Mouse (Mus musculus): ENCODE results near the gene Adora1.
A peak's percentile ranks its signal among the peaks of the same experiment; 100 is the strongest.

Adora1 gene

GRCm38 (mm10) chr1:134215059-134215458, 20.2 kb downstream of the Adora1 start:
- DNase-seq, result peak; percentile 27

GRCm38 (mm10) chr1:134213405-134213804, 21.8 kb downstream of the Adora1 start:
- DNase-seq, result peak; percentile 36

GRCm38 (mm10) chr1:134212351-134212750, 22.9 kb downstream of the Adora1 start:
- DNase-seq, result no peak

GRCm38 (mm10) chr1:134211631-134212030, 23.6 kb downstream of the Adora1 start:
- no peak for DNase-seq

GRCm38 (mm10) chr1:134211043-134211442, 24.2 kb downstream of the Adora1 start:
- DNase-seq, result no peak

GRCm38 (mm10) chr1:134210179-134210755, 25.0 kb downstream of the Adora1 start:
- no peak for DNase-seq

- no peak for DNase-seq
These were observed 29.1 kb downstream of the Adora1 start for GRCm38 (mm10) chr1:134206085-134206484.

- DNase-seq, result no peak
These were observed 29.8 kb downstream of the Adora1 start for GRCm38 (mm10) chr1:134205296-134206018.

GRCm38 (mm10) chr1:134204230-134204629, 31.0 kb downstream of the Adora1 start:
- DNase-seq, result no peak

- peak; percentile 78 for DNase-seq
These were observed 33.3 kb downstream of the Adora1 start for GRCm38 (mm10) chr1:134201751-134202420.

- DNase-seq, result no peak
These were observed 34.1 kb downstream of the Adora1 start for GRCm38 (mm10) chr1:134200998-134201686.

GRCm38 (mm10) chr1:134200481-134200880, 34.8 kb downstream of the Adora1 start:
- no peak for DNase-seq

GRCm38 (mm10) chr1:134198197-134198995, 36.8 kb downstream of the Adora1 start:
- no peak for DNase-seq

- DNase-seq, result no peak
These were observed 37.8 kb downstream of the Adora1 start for GRCm38 (mm10) chr1:134197325-134197982.

- DNase-seq, result peak; percentile 75
These were observed 38.8 kb downstream of the Adora1 start for GRCm38 (mm10) chr1:134196386-134196785.

GRCm38 (mm10) chr1:134195979-134196378, 39.3 kb downstream of the Adora1 start:
- DNase-seq, result no peak

GRCm38 (mm10) chr1:134195571-134195970, 39.7 kb downstream of the Adora1 start:
- DNase-seq, result no peak

- no peak for DNase-seq
These were observed 40.1 kb downstream of the Adora1 start for GRCm38 (mm10) chr1:134195117-134195516.

GRCm38 (mm10) chr1:134194298-134195022, 40.8 kb downstream of the Adora1 start:
- DNase-seq, result no peak

GRCm38 (mm10) chr1:134193674-134194197, 41.5 kb downstream of the Adora1 start:
- no peak for DNase-seq

GRCm38 (mm10) chr1:134193126-134193525, 42.1 kb downstream of the Adora1 start, which contains the start of gene Mybph:
TSS of gene Mybph (plus strand) at chr1:134193448.
- no peak for DNase-seq
